Mouse (Mus musculus) spleen, postnatal 4 days (tissue): ENCODE measurements around the gene Emc8.

Source experiments
- DNase-seq, 2 experiments: peaks; one replicate each; pipeline ENCODE4 v3.0.0; 2022; ENCODE audit warnings: low spot score in 2 of 2

Gene Emc8

DNA sequence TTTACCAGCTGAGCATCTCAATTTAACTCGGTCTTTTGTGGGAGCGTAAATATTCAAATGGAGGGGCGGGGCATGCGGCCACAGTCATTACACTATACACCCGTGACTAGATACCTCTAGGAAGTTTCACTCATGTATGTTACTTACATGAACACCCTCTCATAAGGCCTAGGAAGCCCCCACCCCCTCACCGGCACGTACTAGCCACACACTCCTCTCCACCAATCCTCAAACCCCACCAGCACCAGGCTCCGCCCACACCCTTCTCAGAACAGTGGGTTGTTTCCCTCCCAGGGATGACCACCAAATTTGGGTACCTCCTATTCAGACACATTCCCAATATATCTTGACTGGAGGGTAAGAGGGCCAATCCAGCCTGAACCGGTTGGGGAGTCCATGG, 60.9 kb downstream of the Emc8 start:
- DNase-seq = no peak
